Mouse (Mus musculus) activated CD4-positive, CD25-positive, alpha-beta regulatory T cell, adult 4 months (primary cell): Measurements from ENCODE around the gene Fam83g. TPM values are rescaled to one million over a fixed set of nuclear protein-coding genes. Genes with fewer than 3 reads are reported as not detected.

Experiments used
- ATAC-seq: one replicate; pipeline ENCODE4 v1.8.0; 2017
- polyA plus RNA-seq, 2 experiments: library from polyadenylated mRNA; unstranded; fragments of 100-300 nt; shearing (Covaris generic); gene quantifications; one replicate each; pipeline ENCODE4 v1.2.1; 2017

Fam83g gene
- polyA plus RNA-seq, 2 experiments from 2014 or later: 0.24 to 0.40 TPM

DNA sequence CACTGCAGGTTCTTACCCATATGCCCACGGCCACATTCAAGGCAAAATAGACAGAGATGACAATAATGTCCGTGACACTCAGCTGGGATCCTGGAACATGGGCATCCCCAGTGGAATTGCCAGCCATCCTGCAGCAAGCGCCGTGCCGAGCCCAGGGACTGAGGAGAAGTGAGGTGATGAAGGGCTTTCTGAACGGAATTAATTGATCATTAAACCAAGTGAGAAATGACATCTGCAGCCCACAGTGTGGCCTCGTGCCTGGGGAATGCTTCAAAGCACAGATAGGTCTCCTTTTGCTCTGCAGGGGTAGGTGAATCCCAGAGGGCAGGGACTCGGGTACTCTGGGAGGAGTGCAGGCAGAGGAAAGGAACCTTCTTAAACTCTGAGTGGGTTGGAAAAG is 35.9 kb downstream of the Fam83g start:
- no peak for ATAC-seq

DNA sequence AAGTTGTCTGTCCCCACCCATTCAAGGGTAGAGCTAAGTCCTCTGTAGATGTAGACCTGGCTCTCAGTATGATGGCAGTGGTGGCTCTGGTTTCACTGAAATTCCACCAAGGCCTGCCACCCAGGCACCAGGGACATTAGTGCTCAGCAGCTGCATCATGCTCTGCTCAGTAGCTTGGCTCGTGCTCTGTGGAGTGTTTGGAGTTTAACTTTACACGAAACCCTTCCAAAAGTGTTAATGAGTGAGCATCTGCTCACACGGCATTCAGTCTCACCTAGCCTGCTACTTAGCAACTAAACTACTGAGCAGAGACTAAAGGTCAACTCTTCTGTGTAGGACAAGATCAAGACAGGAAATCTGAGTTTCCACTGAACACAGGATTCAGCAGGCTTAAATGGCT is 36.7 kb downstream of the Fam83g start, which contains the start of gene Slc5a10:
Gene Slc5a10, minus strand, starts transcription at position 191 of the 400 bp plus-strand sequence.
- ATAC-seq: no peak

DNA sequence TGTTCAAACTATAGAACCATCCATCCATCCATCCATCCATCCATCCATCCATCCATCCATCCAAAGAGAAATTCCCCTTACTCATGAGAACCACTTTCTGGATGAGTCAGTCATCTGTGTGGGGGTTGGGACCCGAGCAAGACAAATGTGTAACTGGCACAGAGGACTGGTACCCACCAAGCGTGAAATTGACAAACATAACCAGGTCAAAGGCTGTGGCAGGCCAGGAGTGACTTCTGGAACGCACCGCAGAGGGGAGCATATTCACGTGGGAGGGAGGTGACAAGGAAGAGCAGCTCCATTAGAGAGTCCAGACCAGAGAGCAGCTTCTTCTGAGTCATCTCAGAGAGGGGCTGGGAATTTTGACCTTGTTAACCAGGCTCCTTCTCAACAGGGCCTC is 38.2 kb downstream of the Fam83g start:
- ATAC-seq: no peak

- no peak for ATAC-seq
These were observed 44.1 kb downstream of the Fam83g start for GRCm38 (mm10) chr11:61728037-61728436.

DNA sequence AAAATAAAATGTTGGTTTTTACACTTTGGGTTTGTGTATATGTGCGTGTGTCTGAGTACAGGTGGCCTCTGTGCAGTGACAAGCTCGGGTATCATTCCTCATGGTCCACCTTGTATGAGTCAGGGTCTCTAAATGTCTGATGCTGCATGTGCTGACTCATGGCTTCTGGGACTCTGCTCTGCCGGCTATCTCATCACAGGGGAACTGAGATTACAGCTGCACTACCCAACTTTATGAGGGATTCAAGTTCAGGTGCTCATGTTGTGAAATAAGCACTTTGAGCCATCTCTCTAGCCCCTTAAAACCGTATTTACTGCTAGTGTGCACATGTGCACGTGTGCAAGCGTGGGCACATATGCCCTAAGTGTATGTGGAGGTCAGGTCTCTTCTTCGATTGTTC is 48.8 kb downstream of the Fam83g start:
- ATAC-seq: no peak

DNA sequence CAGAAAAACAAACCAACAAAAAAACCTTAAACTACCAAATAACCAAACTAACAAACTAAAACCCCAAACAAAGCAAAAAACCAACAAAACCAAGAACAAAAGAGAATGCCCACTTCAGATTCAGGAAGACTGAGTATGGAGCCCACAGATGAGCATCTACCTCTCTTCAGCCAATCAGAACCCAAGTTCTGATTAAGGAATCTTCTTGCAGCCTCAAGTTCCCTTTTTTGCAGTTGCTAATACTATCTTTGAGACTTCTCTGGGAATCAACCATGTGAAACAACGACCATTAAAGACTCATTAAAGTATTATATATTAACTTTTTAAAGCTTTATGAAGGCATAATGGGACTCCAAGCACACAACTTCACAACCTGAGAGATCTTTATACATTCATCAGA is 53.4 kb downstream of the Fam83g start:
- ATAC-seq: no peak

- no peak for ATAC-seq
These were observed 56.6 kb downstream of the Fam83g start for GRCm38 (mm10) chr11:61740500-61740899.

DNA sequence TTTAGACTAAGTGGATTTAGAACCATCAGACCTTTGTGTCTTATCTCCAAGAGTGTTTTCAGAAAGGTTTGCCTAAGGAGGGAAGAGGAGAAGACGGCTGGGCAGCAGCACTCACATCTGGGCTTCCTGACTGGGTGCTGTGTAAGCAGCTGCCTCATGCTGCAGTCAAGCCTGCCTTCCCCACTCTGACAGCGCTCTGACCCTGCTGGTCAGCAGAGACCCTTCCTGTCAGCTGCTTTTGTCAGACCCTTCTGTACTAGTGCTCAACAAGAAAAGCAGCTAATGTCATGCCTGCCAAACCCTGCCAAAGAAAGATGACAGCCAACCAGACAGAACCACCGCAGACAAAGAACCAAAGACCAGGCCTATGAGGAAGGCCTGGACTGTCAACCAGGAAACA is 59.9 kb downstream of the Fam83g start:
- ATAC-seq: no peak

DNA sequence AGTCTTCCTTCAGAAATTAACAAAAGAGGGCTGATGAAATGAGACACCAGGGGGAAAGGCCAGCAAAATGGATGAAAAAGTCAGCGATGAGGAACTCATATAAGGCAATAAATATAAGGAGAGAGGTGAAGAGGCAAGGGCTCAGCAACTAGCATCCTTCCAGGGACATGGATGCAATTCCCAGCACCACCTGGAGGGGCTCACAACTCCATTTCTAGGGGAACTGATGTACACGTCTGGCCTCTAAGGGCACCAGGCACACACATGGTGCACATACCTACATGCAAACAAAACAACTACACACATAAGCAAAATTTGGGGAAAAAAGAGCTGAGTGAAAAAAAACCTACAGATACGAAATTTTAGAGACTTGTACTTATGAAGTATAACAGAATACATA is 60.6 kb downstream of the Fam83g start:
- no peak for ATAC-seq

DNA sequence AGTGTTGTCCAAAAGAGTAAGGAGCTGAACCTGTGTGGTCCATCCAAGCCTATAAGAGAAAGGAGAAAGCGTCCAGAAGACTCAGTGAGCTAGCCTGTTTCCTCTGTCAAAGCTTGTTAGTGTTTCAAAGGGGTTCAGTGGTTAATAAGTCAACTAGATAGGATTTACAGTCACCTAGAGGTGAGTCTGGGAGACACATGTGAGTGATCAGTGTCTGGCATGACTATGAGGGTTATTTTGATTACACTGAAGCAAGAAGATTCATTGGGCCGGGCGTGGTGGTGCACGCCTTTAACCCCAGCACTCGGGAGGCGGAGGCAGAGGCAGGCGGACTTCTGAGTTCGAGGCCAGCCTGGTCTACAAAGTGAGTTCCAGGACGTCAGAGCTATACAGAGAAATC is 61.9 kb downstream of the Fam83g start:
- no peak for ATAC-seq

- ATAC-seq: no peak
These were observed 63.3 kb downstream of the Fam83g start for GRCm38 (mm10) chr11:61747161-61747560.

DNA sequence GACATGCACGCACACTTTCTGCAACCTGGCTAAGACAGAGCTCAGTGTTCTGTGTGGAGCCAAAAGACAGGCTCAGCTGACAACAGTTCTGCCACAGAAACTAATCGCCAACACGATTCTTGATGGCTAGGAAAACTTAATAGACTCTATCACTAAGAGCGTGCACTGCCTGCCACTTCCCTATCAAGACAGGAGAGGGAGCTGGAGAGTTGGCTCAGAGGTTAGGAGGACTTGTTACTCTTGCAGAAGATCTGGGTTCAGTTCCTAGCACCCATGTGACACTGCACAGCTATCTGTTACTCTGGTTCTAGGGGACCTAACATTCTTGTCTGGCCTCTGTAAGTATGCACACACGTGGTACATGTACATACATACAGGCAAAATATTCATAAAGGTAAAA is 67.7 kb downstream of the Fam83g start:
- peak; percentile 32 for ATAC-seq

GRCm38 (mm10) chr11:61757151-61757550 is 73.3 kb downstream of the Fam83g start:
- no peak for ATAC-seq

Other genes starting within 250 kb of the Fam83g start
- not detected for gene Rnf112, start 230.0 kb upstream of the Fam83g start, polyA plus RNA-seq
- not detected for gene Mfap4, start 198.7 kb upstream of the Fam83g start, polyA plus RNA-seq
- 10 to 100 TPM in 1 of 2 experiments, 1 to 10 TPM in 1; 6.1 to 13.4 TPM for gene Mapk7, start 189.7 kb upstream of the Fam83g start, polyA plus RNA-seq
- 1 to 10 TPM; 2.7 to 4.5 TPM for gene B9d1, start 178.9 kb upstream of the Fam83g start, polyA plus RNA-seq
- under 1 TPM; 0.33 to 0.40 TPM for gene Epn2, start 104.4 kb upstream of the Fam83g start, polyA plus RNA-seq
- 100 to 1,000 TPM; 171 to 177 TPM for gene Grap, start 30.8 kb upstream of the Fam83g start, polyA plus RNA-seq
- gene Slc5a10, start 36.7 kb downstream of the Fam83g start, polyA plus RNA-seq: not detected
- 10 to 100 TPM; 19.6 to 28.4 TPM for gene Prpsap2, start 78.0 kb downstream of the Fam83g start, polyA plus RNA-seq
- gene Ulk2, start 171.0 kb downstream of the Fam83g start, polyA plus RNA-seq: 10 to 100 TPM in 1 of 2 experiments, 1 to 10 TPM in 1; 6.6 to 11.6 TPM
- gene Akap10, start 246.2 kb downstream of the Fam83g start, polyA plus RNA-seq: 10 to 100 TPM; 19.4 to 23.8 TPM